Mouse (Mus musculus): ENCODE measurements around the gene Crip2.

- TF ChIP-seq CTCF (IDR thresholded peaks at IDR 0.05; ENCODE audit: borderline replicate concordance, insufficient read depth, low read length) (no peak), POLR2A (IDR thresholded peaks at IDR 0.05; ENCODE audit: low read depth, low read length) (peak; percentile 78)
Observed at GRCm38 (mm10) chr12:113139908-113140615, at the start of gene Crip2.
